Mouse (Mus musculus): ENCODE measurements at regions not wholly inside any gene's neighbourhood (a gene's known extent, or its start where the extent isn't known, plus 50 kb on each side); places are given as distances from the start of the nearest gene placed in this dataset.

- no peak for ATAC-seq (replicated peaks; ENCODE audit: low FRiP score, poor library complexity, severe bottlenecking)
These were observed 88.9 kb upstream of the Spred2 start for GRCm38 (mm10) chr11:19835221-19835745.

GRCm38 (mm10) chr11:19838932-19839331 is 85.2 kb upstream of the Spred2 start:
- no peak for ATAC-seq (replicated peaks; ENCODE audit: low FRiP score, poor library complexity, severe bottlenecking)

- no peak for ATAC-seq (replicated peaks; ENCODE audit: low FRiP score, poor library complexity, severe bottlenecking)
These were observed 81.1 kb upstream of the Spred2 start for GRCm38 (mm10) chr11:19843084-19843483.

- ATAC-seq (replicated peaks; ENCODE audit: low FRiP score, poor library complexity, severe bottlenecking): no peak
These were observed 76.3 kb upstream of the Spred2 start for GRCm38 (mm10) chr11:19847910-19848309.

GRCm38 (mm10) chr11:19848412-19848811 is 75.8 kb upstream of the Spred2 start:
- no peak for ATAC-seq (replicated peaks; ENCODE audit: low FRiP score, poor library complexity, severe bottlenecking)

- ATAC-seq (replicated peaks; ENCODE audit: low FRiP score, poor library complexity, severe bottlenecking): no peak
These were observed 74.8 kb upstream of the Spred2 start for GRCm38 (mm10) chr11:19849347-19849811.

GRCm38 (mm10) chr11:19849844-19850420 is 74.2 kb upstream of the Spred2 start:
- ATAC-seq (replicated peaks; ENCODE audit: low FRiP score, poor library complexity, severe bottlenecking): no peak

- no peak for ATAC-seq (replicated peaks; ENCODE audit: low FRiP score, poor library complexity, severe bottlenecking)
These were observed 73.1 kb upstream of the Spred2 start for GRCm38 (mm10) chr11:19851022-19851615.

GRCm38 (mm10) chr11:19861596-19861995 is 62.6 kb upstream of the Spred2 start:
- ATAC-seq (replicated peaks; ENCODE audit: low FRiP score, poor library complexity, severe bottlenecking): no peak

- no peak for ATAC-seq (replicated peaks; ENCODE audit: low FRiP score, poor library complexity, severe bottlenecking)
These were observed 60.8 kb upstream of the Spred2 start for GRCm38 (mm10) chr11:19863327-19863726.

GRCm38 (mm10) chr11:19866262-19866661 is 57.9 kb upstream of the Spred2 start:
- ATAC-seq (replicated peaks; ENCODE audit: low FRiP score, poor library complexity, severe bottlenecking): no peak

- no peak for ATAC-seq (replicated peaks; ENCODE audit: low FRiP score, poor library complexity, severe bottlenecking)
These were observed 54.5 kb upstream of the Spred2 start for GRCm38 (mm10) chr11:19869671-19870070.

- no peak for ATAC-seq (replicated peaks; ENCODE audit: low FRiP score, poor library complexity, severe bottlenecking)
These were observed 54.0 kb upstream of the Spred2 start for GRCm38 (mm10) chr11:19870136-19870535.

- ATAC-seq (replicated peaks; ENCODE audit: low FRiP score, poor library complexity, severe bottlenecking): no peak
These were observed 50.4 kb upstream of the Spred2 start for GRCm38 (mm10) chr11:19873796-19874195.

Measured in erythroid progenitor cell, adult 5-6 weeks (primary cell).